Mouse (Mus musculus) heart, postnatal 0 days (tissue): ENCODE measurements around the gene Apof.

Experiments
- CTCF ChIP-seq: IDR thresholded peaks from 2 replicates; pipeline ENCODE4 v1.5.1; 2016; ENCODE audit warnings: antibody characterized with exemption, control low read depth, low read depth
- EP300 ChIP-seq: IDR thresholded peaks from 2 replicates; pipeline ENCODE4 v1.6.1; 2016; ENCODE audit warnings: antibody characterized with exemption, low read depth

DNA sequence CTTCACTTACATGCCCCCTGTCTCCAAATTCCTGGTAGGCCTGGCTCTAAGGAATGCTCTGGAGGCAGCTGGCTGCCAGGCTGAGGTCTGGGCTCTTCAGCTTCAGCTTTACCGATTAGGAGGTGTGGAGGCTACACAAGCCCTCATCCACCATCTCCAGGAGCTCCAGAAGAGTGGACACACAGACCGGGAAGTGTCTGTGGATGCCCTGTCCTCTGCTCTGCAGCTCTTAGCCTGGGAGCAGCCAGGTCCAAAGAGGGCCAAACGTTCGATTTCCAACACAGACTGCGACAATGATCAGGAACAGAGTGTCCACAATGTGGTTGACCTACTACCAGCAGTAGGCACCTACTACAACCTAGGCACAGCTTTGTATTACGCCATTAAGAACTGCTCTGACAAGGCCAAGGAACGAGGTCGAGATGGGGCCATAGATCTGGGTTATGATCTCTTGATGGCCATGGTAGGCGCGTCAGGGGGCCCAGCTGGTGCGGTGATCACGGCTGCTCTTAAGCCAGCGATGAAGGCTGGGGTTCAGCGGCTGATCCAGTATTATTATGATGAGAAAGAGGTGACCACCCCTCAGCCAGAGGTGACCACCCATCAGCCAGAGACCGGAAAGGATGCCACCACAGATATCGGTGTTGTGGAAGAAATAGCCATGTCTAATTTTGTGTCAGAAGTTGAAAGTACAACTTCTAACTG, 887 bp downstream of the Apof start:
- no peak for TF ChIP-seq EP300
- TF ChIP-seq CTCF = no peak
